Mouse (Mus musculus): ENCODE measurements at regions not wholly inside any gene's neighbourhood (a gene's known extent, or its start where the extent isn't known, plus 50 kb on each side); places are given as distances from the start of the nearest gene placed in this dataset.
A peak's percentile ranks its signal among the peaks of the same experiment; 100 is the strongest.

- peak; percentile 46 for DNase-seq (ENCODE audit: low read depth)
Measured at GRCm38 (mm10) chr4:56483708-56484107, 256.2 kb upstream of the Gm26657 start.

GRCm38 (mm10) chr4:56456788-56457187 lies 283.1 kb upstream of the Gm26657 start:
- no peak for DNase-seq (ENCODE audit: low read depth)

GRCm38 (mm10) chr4:56421575-56421974 lies 318.3 kb upstream of the Gm26657 start:
- no peak for DNase-seq (ENCODE audit: low read depth)

GRCm38 (mm10) chr4:56419122-56419913 lies 320.6 kb upstream of the Gm26657 start:
- no peak for DNase-seq (ENCODE audit: low read depth)

GRCm38 (mm10) chr4:56411024-56411636 lies 328.7 kb upstream of the Gm26657 start:
- DNase-seq (ENCODE audit: low read depth), result peak; percentile 71

GRCm38 (mm10) chr4:56393793-56394192 lies 346.1 kb upstream of the Gm26657 start:
- peak; percentile 46 for DNase-seq (ENCODE audit: low read depth)

- DNase-seq (ENCODE audit: low read depth), result peak; percentile 70
Measured at GRCm38 (mm10) chr4:56387051-56387450, 352.8 kb upstream of the Gm26657 start.

GRCm38 (mm10) chr4:56375745-56376144 lies 364.1 kb upstream of the Gm26657 start:
- no peak for DNase-seq (ENCODE audit: low read depth)

- peak; percentile 91 for DNase-seq (ENCODE audit: low read depth)
Measured at GRCm38 (mm10) chr4:56374466-56374865, 365.4 kb upstream of the Gm26657 start.

- peak; percentile 35 for DNase-seq (ENCODE audit: low read depth)
Measured at GRCm38 (mm10) chr4:56373746-56374145, 366.1 kb upstream of the Gm26657 start.

- DNase-seq (ENCODE audit: low read depth), result no peak
Measured at GRCm38 (mm10) chr4:56373167-56373566, 366.7 kb upstream of the Gm26657 start.

GRCm38 (mm10) chr4:56372711-56373110 lies 367.2 kb upstream of the Gm26657 start:
- DNase-seq (ENCODE audit: low read depth), result peak; percentile 33

GRCm38 (mm10) chr4:56364594-56364993 lies 375.3 kb upstream of the Gm26657 start:
- no peak for DNase-seq (ENCODE audit: low read depth)

GRCm38 (mm10) chr4:56362121-56362520 lies 377.7 kb upstream of the Gm26657 start:
- no peak for DNase-seq (ENCODE audit: low read depth)

GRCm38 (mm10) chr4:56349216-56349615 lies 390.7 kb upstream of the Gm26657 start:
- no peak for DNase-seq (ENCODE audit: low read depth)

GRCm38 (mm10) chr4:56325156-56325555 lies 414.7 kb upstream of the Gm26657 start:
- DNase-seq (ENCODE audit: low read depth), result no peak

GRCm38 (mm10) chr4:56319134-56319533 lies 420.7 kb upstream of the Gm26657 start:
- no peak for DNase-seq (ENCODE audit: low read depth)

GRCm38 (mm10) chr4:56305664-56306330 lies 434.1 kb upstream of the Gm26657 start:
- DNase-seq (ENCODE audit: low read depth), result peak; percentile 29

GRCm38 (mm10) chr4:56304275-56304674 lies 435.6 kb upstream of the Gm26657 start:
- no peak for DNase-seq (ENCODE audit: low read depth)

GRCm38 (mm10) chr4:56287980-56288379 lies 451.9 kb upstream of the Gm26657 start:
- no peak for DNase-seq (ENCODE audit: low read depth)

GRCm38 (mm10) chr4:56284490-56284889 lies 455.4 kb upstream of the Gm26657 start:
- no peak for DNase-seq (ENCODE audit: low read depth)

GRCm38 (mm10) chr4:56275836-56276235 lies 464.0 kb upstream of the Gm26657 start:
- no peak for DNase-seq (ENCODE audit: low read depth)

GRCm38 (mm10) chr4:56271390-56271789 lies 468.5 kb upstream of the Gm26657 start:
- no peak for DNase-seq (ENCODE audit: low read depth)
